Mouse (Mus musculus) heart, adult 2 months (tissue): ENCODE measurements around the gene Rab5c. TPM values are rescaled to one million over a fixed set of nuclear protein-coding genes. Genes with fewer than 3 reads are reported as not detected.
A peak's percentile ranks its signal among the peaks of the same experiment; 100 is the strongest.

Experiments
- DNase-seq, 2 experiments: peaks; one replicate each; pipeline ENCODE4 v3.0.0; 2021
- H3K27ac ChIP-seq: fragments of 200-600 bp; 2 replicates; pipeline ENCODE4 v1.8.1; 2022
- H3K27me3 ChIP-seq: fragments of 200-500 bp; 2 replicates; pipeline ENCODE4 v1.6.1; 2012; ENCODE audit warnings: mild to moderate bottlenecking, low read length, inconsistent platforms, mixed read lengths; ENCODE audit not compliant: control insufficient read depth, insufficient read depth
- H3K36me3 ChIP-seq: fragments of 200-500 bp; 2 replicates; pipeline ENCODE4 v1.6.1; 2012; ENCODE audit warnings: low read length, inconsistent platforms; ENCODE audit not compliant: control insufficient read depth, insufficient read depth
- H3K4me1 ChIP-seq: fragments of 200-500 bp; 2 replicates; pipeline ENCODE4 v1.6.1; 2011; ENCODE audit warnings: low read length; ENCODE audit not compliant: control insufficient read depth, insufficient read depth
- H3K4me3 ChIP-seq: fragments of 200-600 bp; 2 replicates; pipeline ENCODE4 v1.8.1; 2022
- H3K79me2 ChIP-seq: fragments of 200-500 bp; replicated peaks from 2 replicates; pipeline ENCODE4 v1.6.1; 2012; ENCODE audit warnings: mild to moderate bottlenecking, inconsistent platforms, low read length, moderate library complexity, mixed read lengths; ENCODE audit not compliant: control insufficient read depth, insufficient read depth
- H3K9ac ChIP-seq: fragments of 200-500 bp; 2 replicates; pipeline ENCODE4 v1.6.1; 2012; ENCODE audit warnings: low read depth, mild to moderate bottlenecking, control low read depth, inconsistent platforms, low read length, mixed read lengths
- CTCF ChIP-seq: fragments of 200-600 bp; IDR thresholded peaks from 2 replicates; pipeline ENCODE4 v1.8.1; 2022; ENCODE audit warnings: antibody characterized with exemption, mild to moderate bottlenecking, moderate library complexity
- EP300 ChIP-seq: fragments of 200-500 bp; IDR thresholded peaks from 2 replicates; pipeline ENCODE4 v1.6.1; 2011; ENCODE audit warnings: low read depth, low read length, control low read depth; ENCODE audit not compliant: insufficient read depth
- POLR2A ChIP-seq: fragments of 200-500 bp; IDR thresholded peaks from 2 replicates; pipeline ENCODE4 v1.6.1; 2011; ENCODE audit warnings: mild to moderate bottlenecking, low read depth, low read length, control low read depth; ENCODE audit not compliant: insufficient read depth
- WGBS: fragments of 180-500 bp; shearing (Covaris S2); methylation state at CpG from one replicate; pipeline ENCODE4 v1.1.7; 2018; 5-methylcytosine and 5-hydroxymethylcytosine counted together
- intact Hi-C: fragments of 180-260 bp; cut with DNase I; formaldehyde crosslinking; loops from one replicate; pipeline ENCODE4 v1.15.1; 2025
- polyA plus RNA-seq: library from polyadenylated mRNA; depleted of rRNA; stranded (reverse); fragments of >200 nt; gene quantifications from 2 replicates; pipeline ENCODE4 v1.2.3, GENCODE M21; 2012
- total RNA-seq, 2 experiments: library from RNA; stranded (reverse); gene quantifications; 2 replicates each; pipeline ENCODE4 v1.2.3; 2021

The Rab5c gene
- total and polyA plus RNA-seq, 3 experiments, result 53.0 to 69.3 (median 56.3) TPM

- DNase-seq, result peak; percentile 85 to 88
- H3K4me1 ChIP-seq, result peaks cover 11% of the 10 kb centered on the region
- intact Hi-C loops, result loop anchor here (1.0 to 10.0 kb wide), 3 partner anchors 47 to 461 kb away; partner anchors contain the start of genes Ccr10, Cntnap1 and Plekhh3
- peak within 1 kb of the TSS; percentile 63 for H3K9ac ChIP-seq
- H3K36me3 ChIP-seq, result peaks cover 1% of the 10 kb centered on the region; the same call in 1 of the 2 replicates
- H3K4me3 ChIP-seq, result peak within 1 kb of the TSS; percentile 53
- TF ChIP-seq POLR2A, result peak; percentile 83
- 0 out of 2 replicates have a peak, but pooled peaks have one; percentile 10 for TF ChIP-seq EP300
- no peak for TF ChIP-seq CTCF
- WGBS, result 15% methylated on average over 38 of the region's 38 CpGs
- H3K27ac ChIP-seq, result peak within 1 kb of the TSS; percentile 89
- no peaks in the 10 kb centered on the region for H3K27me3 ChIP-seq
- no peaks in the 10 kb centered on the region for H3K79me2 ChIP-seq
Observed at GRCm38 (mm10) chr11:100713735-100714533, 24.1 kb downstream of the Rab5c start, which contains the start of gene Hspb9. Hspb9 (plus strand) TSS chr11:100713850.

- Histone ChIP-seq H3K79me2 (no peaks in the 10 kb centered on the region), H3K4me1 (peaks cover 7% of the 10 kb centered on the region), H3K27me3 (no peaks in the 10 kb centered on the region), H3K4me3 (peak overlapping the region; percentile 53), H3K36me3 (no peaks in the 10 kb centered on the region), H3K9ac (peak overlapping the region; percentile 63), H3K27ac (peak overlapping the region; percentile 89)
- DNase-seq, result no peak
- TF ChIP-seq CTCF (no peak), POLR2A (no peak), EP300 (no peak)
- intact Hi-C loops, result loop anchor here (10.0 kb wide), 1 partner anchor 462 kb away; the partner anchor contains the start of genes Ccr10, Cntnap1 and Plekhh3
- WGBS, result 75% methylated on average over 4 of the region's 4 CpGs
Observed at GRCm38 (mm10) chr11:100713174-100713573, 24.8 kb downstream of the Rab5c start.

- Histone ChIP-seq H3K27ac (peak within 1 kb of the TSS; percentile 89), H3K4me3 (peak within 1 kb of the TSS; percentile 61), H3K9ac (peak within 1 kb of the TSS; percentile 91), H3K79me2 (no peaks in the 10 kb centered on the region), H3K36me3 (no peaks in the 10 kb centered on the region), H3K27me3 (no peaks in the 10 kb centered on the region), H3K4me1 (peaks cover 7% of the 10 kb centered on the region)
- TF ChIP-seq EP300 (0 out of 2 replicates have a peak, but pooled peaks have one; percentile 22), CTCF (no peak), POLR2A (peak; percentile 68)
- 4% methylated on average over 45 of the region's 48 CpGs for WGBS
- intact Hi-C loops, result loop anchor here (10.0 kb wide), 1 partner anchor 463 kb away; the partner anchor contains the start of genes Ccr10, Cntnap1 and Plekhh3
- DNase-seq, result peak; percentile 89 to 91
Observed at GRCm38 (mm10) chr11:100711783-100712615, 26.0 kb downstream of the Rab5c start, which contains the start of gene Kat2a. Kat2a (minus strand) TSS chr11:100712465.

- H3K4me3 ChIP-seq, result no peak overlapping the region
- TF ChIP-seq EP300 (no peak), POLR2A (no peak), CTCF (no peak)
- peaks cover 7% of the 10 kb centered on the region for H3K4me1 ChIP-seq
- no peak for DNase-seq
- H3K79me2 ChIP-seq, result no peaks in the 10 kb centered on the region
- 84% methylated on average over 4 of the region's 4 CpGs for WGBS
- no peak overlapping the region for H3K9ac ChIP-seq
- H3K27ac ChIP-seq, result no peak overlapping the region
- no peaks in the 10 kb centered on the region for H3K27me3 ChIP-seq
- intact Hi-C loops, result loop anchor here (10.0 kb wide), 1 partner anchor 464 kb away; the partner anchor contains the start of genes Ccr10, Cntnap1 and Plekhh3
- no peaks in the 10 kb centered on the region for H3K36me3 ChIP-seq
Observed at GRCm38 (mm10) chr11:100710977-100711376, 27.0 kb downstream of the Rab5c start.

GRCm38 (mm10) chr11:100710528-100710927, 27.5 kb downstream of the Rab5c start:
- intact Hi-C loops, result loop anchor here (10.0 kb wide), 1 partner anchor 464 kb away; the partner anchor contains the start of genes Ccr10, Cntnap1 and Plekhh3
- Histone ChIP-seq H3K4me1 (peaks cover 7% of the 10 kb centered on the region), H3K27ac (no peak overlapping the region), H3K27me3 (no peaks in the 10 kb centered on the region), H3K9ac (no peak overlapping the region), H3K4me3 (no peak overlapping the region), H3K79me2 (no peaks in the 10 kb centered on the region), H3K36me3 (no peaks in the 10 kb centered on the region)
- 94% methylated on average over 15 of the region's 15 CpGs for WGBS
- DNase-seq, result no peak
- TF ChIP-seq EP300, result no peak
- TF ChIP-seq CTCF, result no peak
- TF ChIP-seq POLR2A, result no peak
